Comparison of ENCODE assay signal across 21 mouse cellular contexts in genomic region chr6:101890655-101891054, GRCm38 (mm10).
A peak's percentile ranks its signal among the peaks of the same experiment; 100 is the strongest.
DNase-seq lines count a peak whose midpoint lies in the region; ATAC-seq lines count a peak whose summit lies in the region.
"Had no signal": no experiment of that assay in that cellular context is flagged by ENCODE, and none has a peak within 500 bp of the region (broad histone marks: within the 10 kb centered on the region; RNA-seq: fewer than 3 reads in every experiment).

No protein-coding gene starts in this region.

- ATAC-seq in frontal cortex, adult (ENCODE audit: low TSS enrichment), result peak; percentile 83
- ATAC-seq: activated CD4-positive, CD25-positive, alpha-beta regulatory T cell, adult 4 months; CD4-positive, CD25-positive, alpha-beta regulatory T cell, adult 4 months; forebrain, embryonic 14.5 days; forebrain, embryonic 16.5 days; Patski had no signal

- no peak for DNase-seq in frontal cortex, postnatal 14 days (ENCODE audit: low spot score in 2 of 2)
- peak; percentile 11 for DNase-seq in right cerebral cortex, adult 18-20 months
- no peak for DNase-seq in right cerebral cortex, postnatal 25 days
- no peak for DNase-seq in heart, adult 9 months (ENCODE audit: low spot score in 2 of 2)
- DNase-seq: adrenal gland, adult 8-10 months; adrenal gland, postnatal 14 days; adrenal gland, postnatal 36 days; B cell, adult 2 months; cerebellum, adult 11 months; cerebellum, adult 18-20 months; cerebellum, adult 8-10 months; cerebellum, adult 9-11 months; cerebellum, postnatal 14 days; cerebellum, postnatal 36 days; embryo, embryonic 11 days had no signal
